Comparison of ENCODE assay signal across 8 mouse cellular contexts in the genomic region with DNA sequence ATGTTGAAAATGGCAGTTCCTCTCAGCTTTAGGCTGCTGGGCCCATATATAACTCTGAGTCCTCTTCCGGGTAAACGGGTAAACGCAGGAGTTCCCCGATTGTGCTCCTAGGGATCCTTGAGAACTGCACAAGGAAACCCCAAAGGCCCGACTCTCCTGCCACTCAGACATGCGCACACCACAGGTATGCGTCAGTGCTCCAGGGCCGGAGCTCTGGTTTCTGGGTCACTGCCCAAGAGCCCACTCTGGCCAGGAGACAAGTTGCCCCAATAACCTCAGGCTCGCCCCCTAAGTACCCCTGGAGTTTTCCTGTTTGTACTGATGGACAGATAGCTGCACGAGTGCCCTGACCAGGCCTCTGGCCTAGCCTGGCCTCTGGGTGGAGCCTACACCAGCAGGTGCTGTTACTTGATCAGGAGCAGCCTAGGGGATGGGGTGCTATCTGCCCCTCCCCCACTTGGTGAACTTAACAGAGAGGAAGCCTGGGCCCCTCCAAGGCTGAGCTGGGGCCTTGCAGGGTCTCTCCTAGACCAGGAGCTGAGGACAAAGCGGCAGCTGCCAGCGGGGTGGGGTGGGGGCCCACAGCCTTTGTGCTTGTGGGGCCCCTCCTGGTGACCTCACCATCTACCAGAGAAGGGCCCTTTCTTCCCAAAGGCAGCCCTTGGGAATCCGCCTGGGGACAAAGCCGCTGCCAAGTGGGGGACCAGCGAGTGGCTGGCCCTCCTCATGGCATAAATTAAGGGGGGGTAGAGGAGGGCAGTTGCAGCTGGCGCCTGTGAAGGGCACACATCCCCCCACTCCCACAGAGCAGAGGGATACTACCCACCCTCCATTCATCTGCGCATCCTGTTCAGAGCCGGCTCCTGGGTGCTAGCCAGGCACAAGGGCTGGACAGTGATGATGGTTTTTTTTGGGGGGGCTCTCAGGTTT. TPM values are rescaled to one million over a fixed set of nuclear protein-coding genes. Genes with fewer than 3 reads are reported as not detected.
DNase-seq lines count a peak whose midpoint lies in the region; ATAC-seq lines count a peak whose summit lies in the region.

No protein-coding gene starts in this region.

- no peaks in the 10 kb centered on the region for H3K36me3 ChIP-seq in heart, embryonic 11.5 days (ENCODE audit: control insufficient read depth, insufficient read depth, low read length)
- H3K36me3 ChIP-seq in forebrain, embryonic 14.5 days (ENCODE audit: control insufficient read depth, insufficient read depth, low read length): no peaks in the 10 kb centered on the region
- no peaks in the 10 kb centered on the region for H3K36me3 ChIP-seq in midbrain, embryonic 10.5 days

- peaks cover 39% of the 10 kb centered on the region for H3K4me1 ChIP-seq in heart, embryonic 11.5 days (ENCODE audit: control insufficient read depth, insufficient read depth, low read length)
- H3K4me1 ChIP-seq in forebrain, embryonic 14.5 days (ENCODE audit: control insufficient read depth, insufficient read depth, low read length): peaks cover 45% of the 10 kb centered on the region
- peaks cover 85% of the 10 kb centered on the region for H3K4me1 ChIP-seq in midbrain, embryonic 10.5 days

- no peak overlapping the region for H3K27ac ChIP-seq in heart, embryonic 11.5 days (ENCODE audit: low read depth, low read length)
- H3K27ac ChIP-seq in forebrain, embryonic 14.5 days (ENCODE audit: low read depth, low read length): peak overlapping the region; percentile 96
- peak overlapping the region; percentile 99 for H3K27ac ChIP-seq in midbrain, embryonic 10.5 days (replicated peaks)

- peak; percentile 27 for ATAC-seq in heart, embryonic 11.5 days (replicated peaks; ENCODE audit: insufficient number of reproducible peaks, low FRiP score, low TSS enrichment)
- peak; percentile 86 for ATAC-seq in forebrain, embryonic 14.5 days

- H3K27me3 ChIP-seq in heart, embryonic 11.5 days (ENCODE audit: control insufficient read depth, insufficient read depth, low read length): no peaks in the 10 kb centered on the region
- H3K27me3 ChIP-seq in forebrain, embryonic 14.5 days (replicated peaks; ENCODE audit: control insufficient read depth, insufficient read depth, low read length): no peaks in the 10 kb centered on the region
- no peaks in the 10 kb centered on the region for H3K27me3 ChIP-seq in midbrain, embryonic 10.5 days (ENCODE audit: low read depth, poor library complexity, severe bottlenecking)

- DNase-seq in heart, adult 9 months (ENCODE audit: low spot score in 2 of 2): no peak
- DNase-seq in brain, embryonic 18.5 days (ENCODE audit: low read depth, low spot score): peak; percentile 74
- peak; percentile 96 for DNase-seq in forebrain, embryonic 14.5 days (ENCODE audit: low spot score)
- peak; percentile 81 to 91 for DNase-seq in layer of hippocampus, adult 8-10 months (ENCODE audit: low spot score in 2 of 2)
- peak; percentile 94 for DNase-seq in midbrain, embryonic 10.5 days (ENCODE audit: low spot score)
- peak; percentile 81 for DNase-seq in telencephalon, adult 2 months (ENCODE audit: low read depth, low spot score)
- DNase-seq in testis, postnatal 10 days (ENCODE audit: low spot score): no peak

- H3K4me2 ChIP-seq in heart, embryonic 11.5 days: peak overlapping the region; percentile 21; the same call in 1 of the 2 replicates
- H3K4me2 ChIP-seq in forebrain, embryonic 14.5 days (ENCODE audit: low read length): peak overlapping the region; percentile 42

- peak overlapping the region; percentile 25 for H3K9ac ChIP-seq in heart, embryonic 11.5 days (ENCODE audit: low read depth, low read length)
- H3K9ac ChIP-seq in forebrain, embryonic 14.5 days (ENCODE audit: low read length): peak overlapping the region; percentile 52; the same call in 1 of the 2 replicates

- H3K9me3 ChIP-seq in heart, embryonic 11.5 days (replicated peaks; ENCODE audit: control insufficient read depth, low read length): no peaks in the 10 kb centered on the region
- no peaks in the 10 kb centered on the region for H3K9me3 ChIP-seq in forebrain, embryonic 14.5 days (replicated peaks; ENCODE audit: control insufficient read depth, low read length)
- H3K9me3 ChIP-seq in midbrain, embryonic 10.5 days (replicated peaks): no peaks in the 10 kb centered on the region

- H3K4me3 ChIP-seq in heart, embryonic 11.5 days (ENCODE audit: low read depth, low read length): no peak overlapping the region
- H3K4me3 ChIP-seq in forebrain, embryonic 14.5 days (ENCODE audit: low read depth, low read length): no peak overlapping the region
- H3K4me3 ChIP-seq in midbrain, embryonic 10.5 days: peak overlapping the region; percentile 43

- 46% methylated on average over 18 of the region's 18 CpGs for WGBS in heart, embryonic 11.5 days (ENCODE audit: insufficient replicate concordance)
- 3% methylated on average over 18 of the region's 18 CpGs for WGBS in forebrain, embryonic 14.5 days
- WGBS in midbrain, embryonic 10.5 days: 13% methylated on average over 18 of the region's 18 CpGs

RNA-seq across cellular contexts. Expression of gene Trmt61a, which starts 15.7 kb away (rescaled TPM):
- polyA plus RNA-seq in heart, embryonic 11.5 days (2014; fragmentation: Nextera tagmentation; extraction: Ambion mirVana): 3.4 and 4.6 TPM in 2 replicates
- 5.8 and 7.8 TPM in 2 replicates for polyA plus RNA-seq in forebrain, embryonic 14.5 days (2014; fragmentation: Nextera tagmentation; extraction: Ambion mirVana)
- total RNA-seq in layer of hippocampus, adult 8-10 months (2022): 10 to 100 TPM; 15.0 to 22.3 (median 19.5) TPM
- polyA plus RNA-seq in midbrain, embryonic 10.5 days (2016; fragmentation: Nextera tagmentation; extraction: Ambion mirVana): 18.4 and 18.7 TPM in 2 replicates

RNA-seq across cellular contexts. Expression of gene Bag5, which starts 19.5 kb away (rescaled TPM):
- 41.8 and 42.8 TPM in 2 replicates for polyA plus RNA-seq in heart, embryonic 11.5 days (2014; fragmentation: Nextera tagmentation; extraction: Ambion mirVana)
- 60.4 and 65.8 TPM in 2 replicates for polyA plus RNA-seq in forebrain, embryonic 14.5 days (2014; fragmentation: Nextera tagmentation; extraction: Ambion mirVana)
- 10 to 100 TPM; 47.1 to 50.7 (median 48.3) TPM for total RNA-seq in layer of hippocampus, adult 8-10 months (2022)
- 57.2 and 62.0 TPM in 2 replicates for polyA plus RNA-seq in midbrain, embryonic 10.5 days (2016; fragmentation: Nextera tagmentation; extraction: Ambion mirVana)

RNA-seq across cellular contexts. Expression of gene Apopt1, which starts 19.5 kb away (rescaled TPM):
- 50.0 and 51.3 TPM in 2 replicates for polyA plus RNA-seq in heart, embryonic 11.5 days (2014; fragmentation: Nextera tagmentation; extraction: Ambion mirVana)
- 47.1 and 50.8 TPM in 2 replicates for polyA plus RNA-seq in forebrain, embryonic 14.5 days (2014; fragmentation: Nextera tagmentation; extraction: Ambion mirVana)
- 10 to 100 TPM; 30.9 to 34.4 (median 33.7) TPM for total RNA-seq in layer of hippocampus, adult 8-10 months (2022)
- 59.8 and 59.9 TPM in 2 replicates for polyA plus RNA-seq in midbrain, embryonic 10.5 days (2016; fragmentation: Nextera tagmentation; extraction: Ambion mirVana)

RNA-seq across cellular contexts. Expression of gene Ckb, which starts 21.5 kb away (rescaled TPM):
- 454 and 458 TPM in 2 replicates for polyA plus RNA-seq in heart, embryonic 11.5 days (2014; fragmentation: Nextera tagmentation; extraction: Ambion mirVana)
- polyA plus RNA-seq in forebrain, embryonic 14.5 days (2014; fragmentation: Nextera tagmentation; extraction: Ambion mirVana): 1,532 and 1,552 TPM in 2 replicates
- 1,000 to 10,000 TPM; 1,127 to 1,400 (median 1,206) TPM for total RNA-seq in layer of hippocampus, adult 8-10 months (2022)
- polyA plus RNA-seq in midbrain, embryonic 10.5 days (2016; fragmentation: Nextera tagmentation; extraction: Ambion mirVana): 2,837 and 3,349 TPM in 2 replicates

Comparison
In these comparisons a context has a peak if more than half of its experiments do, and no peak if none do; other contexts are left out.
1. DNase-seq: peak in brain, embryonic 18.5 days (single experiment), forebrain, embryonic 14.5 days (single experiment), layer of hippocampus, adult 8-10 months (2 of 2), midbrain, embryonic 10.5 days (single experiment) and telencephalon, adult 2 months (single experiment); none in heart, adult 9 months (0 of 2) and testis, postnatal 10 days (single experiment).